Mouse (Mus musculus): ENCODE data around the gene Selenoi. TPM values are rescaled to one million over a fixed set of nuclear protein-coding genes. Genes with fewer than 3 reads are reported as not detected.

Gene Selenoi
- total RNA-seq (2023), result 10 to 100 TPM; 25.2 to 31.5 TPM

GRCm38 (mm10) chr5:30232271-30232971, at the start of gene Selenoi:
Gene Selenoi (plus strand): TSS chr5:30232581.

DNA sequence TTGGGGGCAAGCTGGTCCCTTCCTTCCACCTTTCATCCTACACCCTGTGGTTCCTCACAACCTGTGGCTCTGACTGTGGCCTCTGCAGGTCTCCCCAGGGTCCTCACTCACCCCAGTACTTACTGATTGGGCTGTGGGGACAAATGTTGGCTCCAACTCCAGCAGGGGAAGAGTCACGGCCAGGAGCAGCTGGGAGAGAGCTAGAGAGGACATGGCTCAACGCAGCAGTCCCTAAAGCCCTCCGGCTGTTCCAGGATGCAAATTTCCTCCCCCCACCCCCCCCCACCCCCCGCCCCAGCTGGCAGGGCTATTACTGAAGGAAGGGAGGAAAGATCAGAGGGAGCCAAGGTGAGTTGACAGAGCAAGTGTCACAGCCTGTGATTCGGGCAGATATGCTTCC, 26.9 kb upstream of the Selenoi start, which contains the start of gene Adgrf3:
Adgrf3 (minus strand) TSS at position 230 of the 400 bp plus-strand sequence.

GRCm38 (mm10) chr5:30281291-30281732, 48.9 kb downstream of the Selenoi start, which contains the start of gene Drc1:
Gene Drc1 (plus strand): TSS chr5:30281388.

Other genes starting within 250 kb of the Selenoi start
- not detected for gene Il6, start 219.5 kb upstream of the Selenoi start, total RNA-seq (2023)
- gene Tyms, start 159.0 kb upstream of the Selenoi start, total RNA-seq (2023), result 10 to 100 TPM in 1 of 2 experiments, 1 to 10 TPM in 1; 9.5 to 29.7 TPM
- not detected for gene Garem2, start 127.4 kb upstream of the Selenoi start, total RNA-seq (2023)
- gene 3110082J24Rik, start 126.5 kb upstream of the Selenoi start, total RNA-seq (2023), result not detected
- 100 to 1,000 TPM in 1 of 2 experiments, 10 to 100 TPM in 1; 84.8 to 102 TPM for gene Hadha, start 77.4 kb upstream of the Selenoi start, total RNA-seq (2023)
- gene Hadhb, start 77.3 kb upstream of the Selenoi start, total RNA-seq (2023), result 100 to 1,000 TPM; 114 to 116 TPM
- not detected for gene Adgrf3, start 26.9 kb upstream of the Selenoi start, total RNA-seq (2023)
- 10 to 100 TPM; 34.5 to 41.5 TPM for gene Drc1, start 48.8 kb downstream of the Selenoi start, total RNA-seq (2023)
- under 1 TPM in 1 of 2 experiments, not detected in 1; 0.15 TPM for gene Otof, start 229.4 kb downstream of the Selenoi start, total RNA-seq (2023)
- not detected for gene 1700001C02Rik, start 233.5 kb downstream of the Selenoi start, total RNA-seq (2023)

Data from T-cell, adult 66 days (primary cell).